Mouse (Mus musculus) forebrain, embryonic 10.5 days (tissue): ENCODE results near the gene Rad51d. TPM values are rescaled to one million over a fixed set of nuclear protein-coding genes. Genes with fewer than 3 reads are reported as not detected.
"Not testable (repeated sequence)": the region's sequence is repeated elsewhere in the genome, so short reads cannot be mapped to it uniquely, and the experiment has no call there.

Experiments
- DNase-seq: peaks from one replicate; pipeline ENCODE4 v3.0.0-alpha.2; 2017; ENCODE audit warnings: low spot score; ENCODE audit errors: extremely low spot score
- H3K27ac ChIP-seq: fragments of 300-500 bp; sonication (generic); 2 replicates; pipeline ENCODE4 v1.5.1; 2016; ENCODE audit warnings: mild to moderate bottlenecking
- H3K27me3 ChIP-seq: fragments of 300-500 bp; sonication (generic); 2 replicates; pipeline ENCODE4 v1.6.1; 2016; ENCODE audit warnings: mild to moderate bottlenecking; ENCODE audit not compliant: poor library complexity, severe bottlenecking
- H3K36me3 ChIP-seq: fragments of 300-500 bp; sonication (generic); replicated peaks from 2 replicates; pipeline ENCODE4 v1.6.1; 2016; ENCODE audit warnings: mild to moderate bottlenecking, moderate library complexity
- H3K4me1 ChIP-seq: fragments of 300-500 bp; sonication (generic); 2 replicates; pipeline ENCODE4 v1.6.1; 2016
- H3K4me3 ChIP-seq: fragments of 300-500 bp; sonication (generic); 2 replicates; pipeline ENCODE4 v1.5.1; 2016; ENCODE audit warnings: mild to moderate bottlenecking, moderate library complexity
- H3K9me3 ChIP-seq: fragments of 300-500 bp; sonication (generic); 2 replicates; pipeline ENCODE4 v1.6.1; 2016; ENCODE audit warnings: mild to moderate bottlenecking, moderate library complexity
- WGBS: fragments of 180-500 bp; shearing (Covaris S2); methylation state at CpG from one replicate; pipeline ENCODE4 v1.1.7; 2016; 5-methylcytosine and 5-hydroxymethylcytosine counted together
- polyA plus RNA-seq: library from polyadenylated mRNA; unstranded; fragments of >200 nt; fragmentation: Nextera tagmentation; extraction: Ambion mirVana; gene quantifications from 2 replicates; pipeline ENCODE4 v1.2.1, GENCODE M21; 2016

Rad51d gene
- polyA plus RNA-seq, 1 experiment from 2014 or later: 18.0 TPM

DNA sequence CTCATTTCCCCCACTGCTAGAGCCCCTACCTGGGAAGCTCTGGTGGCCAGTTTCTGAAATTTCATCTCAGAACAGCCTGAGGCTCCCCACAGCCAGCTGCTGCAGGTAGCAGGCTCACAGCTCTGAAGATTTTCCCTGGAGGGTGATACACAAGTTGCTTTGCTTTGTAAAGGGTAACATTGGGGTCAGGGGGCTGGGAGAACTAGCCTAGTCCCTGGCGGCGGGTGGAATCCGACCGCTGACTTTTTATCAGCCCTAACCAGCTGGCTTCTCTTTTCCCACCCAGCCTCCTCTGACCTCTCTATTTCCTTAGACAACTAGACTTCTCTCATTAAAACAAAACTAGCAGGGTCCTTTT lies 44.4 kb downstream of the Rad51d start:
- Histone ChIP-seq H3K4me1 (peaks cover 51% of the 10 kb centered on the region), H3K36me3 (no peaks in the 10 kb centered on the region), H3K27ac (peak overlapping the region; percentile 76)

DNA sequence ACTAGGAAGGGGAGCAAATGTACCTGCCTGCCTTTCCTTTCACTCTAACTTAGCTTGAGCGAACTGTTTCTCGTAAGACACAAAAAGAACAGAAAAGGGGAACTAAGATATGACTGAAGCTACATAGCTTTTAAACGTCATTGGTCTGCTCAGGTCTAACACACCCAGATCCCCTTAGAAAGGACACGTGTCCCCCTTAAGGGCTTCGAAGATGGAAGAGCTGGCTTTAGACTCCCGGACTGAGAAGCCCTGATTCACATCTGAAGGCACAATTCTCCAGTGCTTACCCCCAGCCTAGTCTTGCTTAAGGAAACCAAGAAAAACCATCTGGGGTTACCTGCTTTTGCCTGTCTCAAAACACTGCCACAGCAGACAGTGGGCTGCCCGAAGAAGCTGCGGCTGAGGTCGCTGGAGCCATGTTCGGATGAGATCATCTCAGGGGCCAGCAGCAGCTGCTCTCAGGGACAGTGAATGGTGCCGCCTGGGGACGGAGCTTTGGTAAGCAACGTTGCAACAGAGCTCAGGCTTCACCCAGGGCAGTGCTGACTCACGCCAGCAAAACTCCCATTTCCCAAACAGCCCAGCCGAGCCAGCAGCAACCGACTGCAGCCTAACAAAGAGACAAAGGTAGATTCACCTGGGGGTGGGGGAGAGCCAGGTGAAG lies 44.9 kb downstream of the Rad51d start:
- peaks cover 25% of the 10 kb centered on the region for H3K27me3 ChIP-seq
- H3K9me3 ChIP-seq: no peaks in the 10 kb centered on the region
- peak overlapping the region; percentile 25 for H3K4me3 ChIP-seq
- WGBS: 29% methylated on average over 16 of the region's 16 CpGs
- no peaks in the 10 kb centered on the region for H3K36me3 ChIP-seq
- peak; percentile 51 for DNase-seq
- H3K27ac ChIP-seq: peak overlapping the region; percentile 76
- peaks cover 49% of the 10 kb centered on the region for H3K4me1 ChIP-seq

More for the DNA sequence above, 44.4 kb downstream of the Rad51d start:
- H3K4me3 ChIP-seq: peak overlapping the region; percentile 25
- no peaks in the 10 kb centered on the region for H3K9me3 ChIP-seq
- H3K27me3 ChIP-seq: peaks cover 25% of the 10 kb centered on the region
- WGBS: 26% methylated on average over 4 of the region's 4 CpGs
- no peak for DNase-seq

GRCm38 (mm10) chr11:82844771-82845414 lies 45.5 kb downstream of the Rad51d start:
- Histone ChIP-seq H3K4me1 (peaks cover 48% of the 10 kb centered on the region), H3K36me3 (no peaks in the 10 kb centered on the region), H3K4me3 (peak overlapping the region; percentile 25; the same call in 1 of the 2 replicates), H3K9me3 (no peaks in the 10 kb centered on the region), H3K27me3 (peaks cover 25% of the 10 kb centered on the region), H3K27ac (peak overlapping the region; percentile 76)
- 77% methylated on average over 11 of the region's 11 CpGs for WGBS
- no peak for DNase-seq

DNA sequence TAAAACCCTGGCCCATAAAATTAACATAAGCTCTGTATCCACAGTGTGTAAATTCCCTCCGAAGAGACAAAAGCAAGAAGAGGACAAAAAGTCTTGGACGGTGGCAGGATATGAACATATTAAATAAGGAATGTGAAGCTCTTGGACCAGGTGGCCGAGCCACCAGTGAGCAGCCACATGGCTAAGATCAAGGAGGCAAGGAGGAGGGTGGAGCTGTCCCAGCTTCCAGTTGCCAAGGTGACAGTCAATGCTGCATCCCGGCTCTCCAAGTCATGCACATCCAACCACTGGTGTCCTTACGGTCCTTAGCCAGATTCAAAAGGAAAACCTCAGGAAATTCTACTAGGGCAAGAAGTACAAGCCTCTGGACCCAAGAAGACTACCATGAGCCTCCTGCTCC lies 51.9 kb downstream of the Rad51d start:
- DNase-seq: no peak
- peaks cover 48% of the 10 kb centered on the region for H3K4me1 ChIP-seq
- H3K4me3 ChIP-seq: no peak overlapping the region
- WGBS: 73% methylated on average over 5 of the region's 5 CpGs
- H3K27me3 ChIP-seq: peaks cover 6% of the 10 kb centered on the region
- no peak overlapping the region for H3K27ac ChIP-seq
- H3K9me3 ChIP-seq: no peaks in the 10 kb centered on the region
- H3K36me3 ChIP-seq: no peaks in the 10 kb centered on the region

DNA sequence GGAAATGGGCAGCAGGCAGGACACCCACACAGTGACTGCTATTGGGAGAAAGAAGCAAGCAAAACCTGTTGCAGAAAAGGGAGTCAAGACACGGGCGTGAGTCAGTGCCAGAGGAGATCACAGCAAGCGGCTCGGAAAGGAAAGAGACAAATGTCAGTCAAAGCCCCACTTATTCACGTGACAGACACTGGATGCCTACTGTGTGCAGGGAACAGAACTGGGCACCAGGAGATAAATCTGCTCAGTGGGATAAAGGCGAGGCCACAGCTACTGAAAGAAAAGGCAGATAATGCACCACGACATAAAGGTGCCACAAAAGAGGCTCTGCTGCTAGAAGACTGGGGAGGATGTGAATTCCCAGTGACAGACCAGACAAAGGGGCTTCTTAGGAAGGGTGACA lies 52.6 kb downstream of the Rad51d start:
- Histone ChIP-seq H3K36me3 (no peaks in the 10 kb centered on the region), H3K27ac (peak overlapping the region; percentile 42), H3K4me3 (peak overlapping the region; percentile 26; the same call in 1 of the 2 replicates), H3K27me3 (peaks cover 8% of the 10 kb centered on the region), H3K4me1 (peaks cover 48% of the 10 kb centered on the region), H3K9me3 (no peaks in the 10 kb centered on the region)
- no peak for DNase-seq
- 19% methylated on average over 7 of the region's 7 CpGs for WGBS

- peaks cover 48% of the 10 kb centered on the region for H3K4me1 ChIP-seq
- peak overlapping the region; percentile 60; the same call in 1 of the 2 replicates for H3K27ac ChIP-seq
- H3K9me3 ChIP-seq: no peaks in the 10 kb centered on the region
- peaks cover 12% of the 10 kb centered on the region for H3K27me3 ChIP-seq
- WGBS: 33% methylated on average over 7 of the region's 7 CpGs
- no peak for DNase-seq
- no peak overlapping the region; the same call in 1 of the 2 replicates for H3K4me3 ChIP-seq
- no peaks in the 10 kb centered on the region for H3K36me3 ChIP-seq
Measured at GRCm38 (mm10) chr11:82837192-82837591, 53.2 kb downstream of the Rad51d start.

DNA sequence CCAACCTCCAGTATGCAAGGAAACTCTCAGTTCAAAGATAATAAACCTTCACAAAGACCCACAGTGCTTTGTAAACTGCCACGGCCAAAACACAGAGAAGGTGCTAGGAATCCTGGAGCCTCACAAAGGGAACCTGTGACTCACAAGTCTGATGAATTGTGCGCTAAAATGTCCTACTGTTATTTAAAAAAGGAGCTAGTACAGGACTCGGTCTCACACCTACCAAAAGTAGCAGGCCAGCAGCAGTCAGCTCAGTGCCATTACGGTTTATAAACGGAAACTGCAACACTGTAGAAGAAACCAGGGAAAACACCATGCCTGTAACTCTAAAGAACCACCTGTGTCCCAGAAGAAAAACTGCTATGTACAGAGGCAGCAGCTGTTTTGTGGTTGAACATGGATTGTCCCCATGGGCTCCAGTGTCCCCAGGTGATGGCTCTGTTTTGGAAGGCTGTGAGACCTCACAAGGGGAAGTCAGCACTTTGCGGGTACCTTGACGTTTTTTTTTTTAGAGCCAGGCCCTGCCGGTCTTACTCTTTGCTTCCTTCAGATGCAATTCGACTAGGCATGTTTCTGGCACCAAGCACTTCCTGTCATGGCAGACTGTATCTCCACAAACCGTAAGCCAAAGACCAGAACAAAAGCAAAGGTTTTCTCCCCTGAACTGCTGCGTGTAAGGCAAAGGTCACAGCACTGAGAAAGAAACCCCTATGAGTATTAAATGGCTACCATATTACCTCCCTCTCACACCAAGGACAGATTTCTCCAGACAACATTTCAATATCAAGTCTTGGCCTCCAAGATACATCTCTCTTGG lies 54.6 kb downstream of the Rad51d start:
- no peak for DNase-seq
- H3K4me3 ChIP-seq: no peak overlapping the region
- no peaks in the 10 kb centered on the region for H3K36me3 ChIP-seq
- H3K9me3 ChIP-seq: no peaks in the 10 kb centered on the region
- H3K27me3 ChIP-seq: peaks cover 12% of the 10 kb centered on the region
- peak overlapping the region; percentile 53; the same call in 1 of the 2 replicates for H3K27ac ChIP-seq
- H3K4me1 ChIP-seq: peaks cover 60% of the 10 kb centered on the region
- WGBS: 75% methylated on average over 11 of the region's 11 CpGs

GRCm38 (mm10) chr11:82834359-82834758 lies 56.1 kb downstream of the Rad51d start:
- Histone ChIP-seq H3K4me1 (peaks cover 57% of the 10 kb centered on the region), H3K27me3 (peaks cover 12% of the 10 kb centered on the region)
- not testable (repeated sequence) for H3K4me3 ChIP-seq, H3K36me3 ChIP-seq, H3K9me3 ChIP-seq, DNase-seq, H3K27ac ChIP-seq
- 90% methylated on average over 7 of the region's 7 CpGs for WGBS

DNA sequence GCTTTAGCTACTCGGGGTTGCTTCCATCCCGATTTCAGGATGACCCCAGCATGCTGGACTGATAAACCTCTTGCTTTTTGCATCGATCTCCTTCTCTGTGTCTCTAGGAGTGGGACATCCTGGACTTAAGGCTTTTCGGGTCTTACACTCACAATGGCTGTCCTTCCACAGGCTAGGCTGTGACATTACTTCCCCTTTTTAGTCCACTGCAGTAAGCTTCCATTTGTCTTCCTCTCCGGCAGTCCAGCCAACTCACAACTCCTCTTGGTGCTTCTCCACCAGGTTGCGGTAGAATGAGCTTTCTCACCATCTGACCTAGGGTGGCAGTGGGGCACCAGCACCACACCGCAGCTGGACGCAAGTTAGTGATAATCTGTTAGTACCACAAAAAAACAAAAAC lies 56.5 kb downstream of the Rad51d start:
- H3K27me3 ChIP-seq: peaks cover 12% of the 10 kb centered on the region
- H3K27ac ChIP-seq: no peak overlapping the region
- H3K4me3 ChIP-seq: no peak overlapping the region
- 91% methylated on average over 8 of the region's 8 CpGs for WGBS
- H3K36me3 ChIP-seq: no peaks in the 10 kb centered on the region
- no peak for DNase-seq
- peaks cover 59% of the 10 kb centered on the region for H3K4me1 ChIP-seq
- no peaks in the 10 kb centered on the region for H3K9me3 ChIP-seq

GRCm38 (mm10) chr11:82832402-82832801 lies 58.0 kb downstream of the Rad51d start:
- DNase-seq, H3K27ac ChIP-seq, H3K4me3 ChIP-seq, H3K27me3 ChIP-seq, H3K9me3 ChIP-seq, H3K36me3 ChIP-seq: not testable (repeated sequence)
- 87% methylated on average over 10 of the region's 10 CpGs for WGBS
- peaks cover 43% of the 10 kb centered on the region for H3K4me1 ChIP-seq

DNA sequence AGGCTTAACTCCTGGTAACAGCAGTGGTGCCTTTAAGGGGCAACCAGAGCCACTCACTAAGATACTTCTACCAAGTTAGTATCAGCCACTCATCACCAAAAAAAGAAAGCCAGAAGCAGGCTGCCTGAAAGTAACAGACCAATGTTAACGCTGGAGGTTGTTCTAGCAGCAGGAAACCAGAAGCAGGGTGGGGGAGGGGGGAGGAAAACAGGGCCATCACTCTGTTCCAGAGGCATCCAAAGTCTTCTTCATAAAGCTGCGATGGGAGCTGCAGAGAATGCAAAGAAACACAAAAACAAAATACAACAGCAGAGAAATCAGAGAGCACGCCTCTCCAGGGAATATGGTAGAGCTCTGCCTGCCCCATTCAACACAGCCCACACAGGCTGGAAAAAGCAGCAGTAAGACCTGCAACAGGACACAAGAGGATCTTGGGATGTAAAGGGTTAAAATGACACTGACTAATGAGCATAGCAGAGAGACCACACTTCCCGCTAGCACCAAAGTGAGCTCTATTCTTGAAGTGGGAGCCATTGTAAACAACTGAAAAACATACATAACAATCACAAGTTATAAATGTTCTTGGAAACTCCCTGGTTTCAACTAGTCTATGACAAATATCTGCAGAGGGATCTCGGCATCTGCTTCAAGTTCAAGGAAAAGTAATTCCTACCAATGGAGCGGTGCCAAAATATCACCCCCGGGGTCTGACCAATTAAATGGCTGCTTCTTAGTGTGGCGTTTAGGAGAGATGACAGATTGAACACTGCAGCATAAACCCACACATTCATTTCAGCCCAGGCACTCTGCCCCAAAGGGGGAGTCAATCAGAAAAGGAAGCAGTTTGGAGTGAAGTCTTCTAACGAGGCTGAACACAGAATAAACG lies 59.2 kb downstream of the Rad51d start:
- Histone ChIP-seq H3K36me3 (no peaks in the 10 kb centered on the region), H3K27ac (0 out of 2 replicates have a peak overlapping the region, but pooled peaks have one; percentile 44), H3K4me1 (peaks cover 33% of the 10 kb centered on the region), H3K4me3 (peak overlapping the region; percentile 20; the same call in 1 of the 2 replicates), H3K27me3 (peaks cover 6% of the 10 kb centered on the region; the same call in 1 of the 2 replicates), H3K9me3 (no peaks in the 10 kb centered on the region)
- WGBS: 35% methylated on average over 10 of the region's 10 CpGs
- no peak for DNase-seq

GRCm38 (mm10) chr11:82826818-82827217 lies 63.6 kb downstream of the Rad51d start:
- Histone ChIP-seq H3K4me1 (peaks cover 29% of the 10 kb centered on the region), H3K27me3 (no peaks in the 10 kb centered on the region), H3K4me3 (no peak overlapping the region), H3K36me3 (no peaks in the 10 kb centered on the region), H3K9me3 (no peaks in the 10 kb centered on the region), H3K27ac (no peak overlapping the region)
- DNase-seq: no peak
